Mouse (Mus musculus) lung, embryonic 14.5 days (tissue): ENCODE measurements around the gene Il10ra. TPM values are rescaled to one million over a fixed set of nuclear protein-coding genes. Genes with fewer than 3 reads are reported as not detected.

Experiments
- ATAC-seq: fragments of 200-750 bp; cut with Nextera tagmentation; 2 replicates; pipeline ENCODE4 v1.8.0; 2017; ENCODE audit warnings: mild to moderate bottlenecking, moderate TSS enrichment, moderate library complexity; ENCODE audit not compliant: insufficient read depth
- DNase-seq: peaks from one replicate; pipeline ENCODE4 v3.0.0-alpha.2; 2015
- H3K27ac ChIP-seq: fragments of 300-500 bp; sonication (generic); 2 replicates; pipeline ENCODE4 v1.5.1; 2014; ENCODE audit warnings: low read depth, mild to moderate bottlenecking, moderate library complexity
- H3K27me3 ChIP-seq: fragments of 300-500 bp; sonication (generic); 2 replicates; pipeline ENCODE4 v1.6.1; 2014; ENCODE audit warnings: low read length, control low read depth; ENCODE audit not compliant: insufficient read depth
- H3K36me3 ChIP-seq: fragments of 300-500 bp; sonication (generic); 2 replicates; pipeline ENCODE4 v1.6.1; 2014; ENCODE audit warnings: control low read depth; ENCODE audit not compliant: insufficient read depth
- H3K4me1 ChIP-seq: fragments of 300-500 bp; sonication (generic); 2 replicates; pipeline ENCODE4 v1.6.1; 2014; ENCODE audit warnings: antibody characterized with exemption, control low read depth; ENCODE audit not compliant: insufficient read depth
- H3K4me2 ChIP-seq: fragments of 300-500 bp; sonication (generic); 2 replicates; pipeline ENCODE4 v1.6.1; 2014; ENCODE audit warnings: mild to moderate bottlenecking
- H3K4me3 ChIP-seq: fragments of 300-500 bp; sonication (generic); 2 replicates; pipeline ENCODE4 v1.5.1; 2014; ENCODE audit warnings: low read depth, low read length
- H3K9ac ChIP-seq: fragments of 300-500 bp; sonication (generic); 2 replicates; pipeline ENCODE4 v1.6.1; 2014
- H3K9me3 ChIP-seq: fragments of 300-500 bp; sonication (generic); 2 replicates; pipeline ENCODE4 v1.6.1; 2016; ENCODE audit warnings: low read depth, low read length, control low read depth
- CTCF ChIP-seq: IDR thresholded peaks from 2 replicates; pipeline ENCODE4 v1.5.1; 2016; ENCODE audit warnings: antibody characterized with exemption, low read depth
- WGBS: fragments of 180-500 bp; shearing (Covaris S2); extraction: QIAGEN DNeasy Blood & Tissue Kit; methylation state at CpG from one replicate; pipeline ENCODE4 v1.1.7; 2014; 5-methylcytosine and 5-hydroxymethylcytosine counted together
- polyA plus RNA-seq: library from polyadenylated mRNA; unstranded; fragments of >200 nt; fragmentation: Nextera tagmentation; extraction: Ambion mirVana; gene quantifications from 2 replicates; pipeline ENCODE4 v1.2.1, GENCODE M21; 2014

Gene Il10ra
- polyA plus RNA-seq, 1 experiment from 2014 or later, result 0.63 TPM

GRCm38 (mm10) chr9:45300422-45301104 is 31.6 kb upstream of the Il10ra start:
- peak; percentile 93 for TF ChIP-seq CTCF
- WGBS, result 7% methylated on average over 20 of the region's 20 CpGs
- Histone ChIP-seq H3K4me1 (no peaks in the 10 kb centered on the region), H3K27me3 (no peaks in the 10 kb centered on the region), H3K27ac (no peak overlapping the region), H3K36me3 (no peaks in the 10 kb centered on the region), H3K9ac (0 out of 2 replicates have a peak overlapping the region, but pooled peaks have one; percentile 5), H3K9me3 (0 out of 2 replicates have a peak, but pooled peaks cover 2% of the 10 kb centered on the region), H3K4me3 (peak overlapping the region; percentile 25), H3K4me2 (peak overlapping the region; percentile 60)
- ATAC-seq (peak; percentile 90), DNase-seq (peak; percentile 97)

- ATAC-seq, result no peak
- TF ChIP-seq CTCF, result peak; percentile 82
- 75% methylated on average over 11 of the region's 11 CpGs for WGBS
- H3K4me2 ChIP-seq, result no peak overlapping the region
- peak; percentile 68 for DNase-seq
- no peak overlapping the region for H3K27ac ChIP-seq
- H3K36me3 ChIP-seq, result no peaks in the 10 kb centered on the region
- H3K27me3 ChIP-seq, result no peaks in the 10 kb centered on the region
- no peak overlapping the region for H3K9ac ChIP-seq
- no peaks in the 10 kb centered on the region for H3K4me1 ChIP-seq
- H3K4me3 ChIP-seq, result no peak overlapping the region
- H3K9me3 ChIP-seq, result 0 out of 2 replicates have a peak, but pooled peaks cover 2% of the 10 kb centered on the region
These were observed 30.5 kb upstream of the Il10ra start for GRCm38 (mm10) chr9:45299231-45300006.

- H3K4me3 ChIP-seq, result no peak overlapping the region
- DNase-seq (no peak), ATAC-seq (no peak)
- no peak for TF ChIP-seq CTCF
- no peak overlapping the region for H3K9ac ChIP-seq
- no peaks in the 10 kb centered on the region for H3K36me3 ChIP-seq
- no peak overlapping the region for H3K4me2 ChIP-seq
- H3K4me1 ChIP-seq, result no peaks in the 10 kb centered on the region
- WGBS, result 31% methylated on average over 10 of the region's 10 CpGs
- H3K27ac ChIP-seq, result no peak overlapping the region
- no peaks in the 10 kb centered on the region for H3K27me3 ChIP-seq
- no peaks in the 10 kb centered on the region for H3K9me3 ChIP-seq
These were observed 25.5 kb upstream of the Il10ra start for GRCm38 (mm10) chr9:45294210-45295011.

- 75% methylated on average over 11 of the region's 11 CpGs for WGBS
- no peaks in the 10 kb centered on the region for H3K27me3 ChIP-seq
- DNase-seq, result no peak
- H3K9ac ChIP-seq, result no peak overlapping the region
- H3K4me3 ChIP-seq, result no peak overlapping the region
- H3K4me1 ChIP-seq, result no peaks in the 10 kb centered on the region
- no peaks in the 10 kb centered on the region for H3K36me3 ChIP-seq
- no peak for ATAC-seq
- H3K27ac ChIP-seq, result no peak overlapping the region
- no peak overlapping the region for H3K4me2 ChIP-seq
- TF ChIP-seq CTCF, result no peak
- H3K9me3 ChIP-seq, result no peaks in the 10 kb centered on the region
These were observed 22.7 kb upstream of the Il10ra start for GRCm38 (mm10) chr9:45291481-45292168.

GRCm38 (mm10) chr9:45282466-45282865 is 13.5 kb upstream of the Il10ra start:
- Histone ChIP-seq H3K27me3 (no peaks in the 10 kb centered on the region), H3K4me2 (no peak overlapping the region), H3K27ac (no peak overlapping the region), H3K4me1 (no peaks in the 10 kb centered on the region), H3K4me3 (no peak overlapping the region), H3K9me3 (no peaks in the 10 kb centered on the region), H3K9ac (no peak overlapping the region), H3K36me3 (no peaks in the 10 kb centered on the region)
- ATAC-seq, result no peak
- DNase-seq, result no peak
- 78% methylated on average over 5 of the region's 5 CpGs for WGBS
- no peak for TF ChIP-seq CTCF

- no peaks in the 10 kb centered on the region for H3K27me3 ChIP-seq
- no peak overlapping the region for H3K27ac ChIP-seq
- no peak for TF ChIP-seq CTCF
- 82% methylated on average over 3 of the region's 3 CpGs for WGBS
- H3K4me2 ChIP-seq, result no peak overlapping the region
- no peaks in the 10 kb centered on the region for H3K4me1 ChIP-seq
- H3K9ac ChIP-seq, result no peak overlapping the region
- H3K9me3 ChIP-seq, result no peaks in the 10 kb centered on the region
- ATAC-seq (no peak), DNase-seq (no peak)
- no peaks in the 10 kb centered on the region for H3K36me3 ChIP-seq
- no peak overlapping the region for H3K4me3 ChIP-seq
These were observed 11.9 kb upstream of the Il10ra start for GRCm38 (mm10) chr9:45280891-45281290.
